Comparison of ENCODE assay signal across 19 mouse cellular contexts in the genomic region with DNA sequence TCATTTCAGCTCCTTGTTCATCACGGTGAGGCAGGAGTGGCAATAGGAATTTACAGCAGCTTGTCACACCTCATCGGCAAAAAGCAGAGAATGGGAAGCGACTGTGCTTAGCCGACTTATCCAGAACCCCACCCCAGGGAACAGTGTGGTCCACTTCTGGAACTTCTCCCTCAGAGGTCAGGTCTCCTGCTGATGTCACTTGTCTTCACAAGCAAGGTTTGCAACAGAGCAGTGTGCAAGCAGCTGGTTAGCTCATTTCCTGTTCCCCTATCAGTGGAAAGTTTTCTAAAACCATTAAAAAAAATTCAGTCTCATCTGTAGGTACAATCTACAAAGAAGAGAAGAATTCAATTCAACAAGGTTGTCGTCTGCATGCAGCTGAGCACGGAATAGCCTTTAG.
DNase-seq lines count a peak whose midpoint lies in the region; TF ChIP-seq lines count a peak whose summit lies in the region.
"Had no signal": no experiment of that assay in that cellular context is flagged by ENCODE, and none has a peak within 500 bp of the region (broad histone marks: within the 10 kb centered on the region; RNA-seq: fewer than 3 reads in every experiment).

No protein-coding gene starts in this region.

- no peak for DNase-seq in gastrocnemius, adult 2 months
- DNase-seq in gastrocnemius, postnatal 10 days = no peak
- peak; percentile 11 for DNase-seq in kidney, postnatal 10 days
- DNase-seq in kidney, adult 11 months = no peak
- peak; percentile 14 for DNase-seq in CH12.LX (ENCODE audit: extremely low read depth)
- DNase-seq in heart, embryonic 10.5 days (ENCODE audit: low spot score) = peak; percentile 67
- DNase-seq in adrenal gland, adult 8-10 months = no peak
- no peak for DNase-seq in cerebellum, adult 9-10 months
- DNase-seq: cerebellum, adult 2 months; kidney, adult 18-20 months; kidney, postnatal 4 days; layer of hippocampus, adult 9-11 months; liver, embryonic 13.5 days; midbrain, embryonic 14.5 days; spleen, adult 18-20 months had no signal

- TF ChIP-seq POLR2A in CH12.LX (IDR thresholded peaks at IDR 0.05; ENCODE audit: low read depth, low read length) = no peak

- H3K9me3 ChIP-seq in CH12.LX (replicated peaks; ENCODE audit: low read length) = no peaks in the 10 kb centered on the region
- no peaks in the 10 kb centered on the region for H3K9me3 ChIP-seq in heart, embryonic 10.5 days
- H3K9me3 ChIP-seq: hindbrain, embryonic 15.5 days; limb, embryonic 12.5 days; liver, embryonic 13.5 days had no signal

- no peaks in the 10 kb centered on the region for H3K36me3 ChIP-seq in CH12.LX (replicated peaks in 1 of 2; ENCODE audit: control insufficient read depth in 1 of 2, insufficient read depth in 1 of 2, low read length in 1 of 2)
- no peaks in the 10 kb centered on the region for H3K36me3 ChIP-seq in heart, embryonic 10.5 days
- H3K36me3 ChIP-seq: hindbrain, embryonic 15.5 days; limb, embryonic 12.5 days; liver, embryonic 13.5 days had no signal

- no peak for TF ChIP-seq RAD21 in CH12.LX (IDR thresholded peaks at IDR 0.05; ENCODE audit: low read depth, low read length)

- intact Hi-C loops in gastrocnemius, adult 2 months (cut with DNase I) = no loop called here

- TF ChIP-seq EP300 in CH12.LX (IDR thresholded peaks at IDR 0.05; ENCODE audit: low read length) = no peak

- 57% methylated on average over 6 of the region's 6 CpGs for WGBS in heart, embryonic 10.5 days

- no peaks in the 10 kb centered on the region for H3K27me3 ChIP-seq in CH12.LX (replicated peaks)
- H3K27me3 ChIP-seq in heart, embryonic 10.5 days (ENCODE audit: insufficient read depth, poor library complexity, severe bottlenecking) = no peaks in the 10 kb centered on the region
- H3K27me3 ChIP-seq: hindbrain, embryonic 15.5 days; limb, embryonic 12.5 days; liver, embryonic 13.5 days; megakaryocyte, embryonic 14.5 days had no signal

- H3K4me3 ChIP-seq in gastrocnemius, adult 2 months = no peak overlapping the region
- no peak overlapping the region for H3K4me3 ChIP-seq in CH12.LX (replicated peaks in 1 of 3; ENCODE audit: low read depth in 2 of 3, low read length in 2 of 3, poor library complexity in 1 of 3)
- H3K4me3 ChIP-seq in heart, embryonic 10.5 days = no peak overlapping the region
- H3K4me3 ChIP-seq: erythroblast, embryonic 14.5 days; hindbrain, embryonic 15.5 days; limb, embryonic 12.5 days; liver, embryonic 13.5 days had no signal

- H3K79me2 ChIP-seq in CH12.LX (replicated peaks; ENCODE audit: control insufficient read depth, extremely low read depth, insufficient read depth, poor library complexity, severe bottlenecking) = no peaks in the 10 kb centered on the region

- dilution Hi-C loops in CH12.LX (cut with MboI; ENCODE audit: extremely low pct_ligation_motif_present, extremely low pct_unique_long_range_greater_than_20kb, low sequenced_read_pairs) = no loop called here

- H3K4me2 ChIP-seq in CH12.LX (ENCODE audit: insufficient read depth, low read depth, poor library complexity, severe bottlenecking) = no peak overlapping the region
- H3K4me2 ChIP-seq: hindbrain, embryonic 15.5 days; limb, embryonic 12.5 days; liver, embryonic 13.5 days had no signal

- H3K4me1 ChIP-seq in CH12.LX (ENCODE audit: control insufficient read depth in 1 of 2, insufficient read depth in 2 of 2) = peaks cover 4 to 12% of the 10 kb centered on the region in 2 experiments; a peak in 3 of 4 replicates
- peaks cover 10% of the 10 kb centered on the region for H3K4me1 ChIP-seq in heart, embryonic 10.5 days
- H3K4me1 ChIP-seq: hindbrain, embryonic 15.5 days; limb, embryonic 12.5 days; liver, embryonic 13.5 days; megakaryocyte, embryonic 14.5 days had no signal

- H3K9ac ChIP-seq in CH12.LX (ENCODE audit: insufficient read depth, low read depth) = no peak overlapping the region
- H3K9ac ChIP-seq: hindbrain, embryonic 15.5 days; limb, embryonic 12.5 days; liver, embryonic 13.5 days had no signal

- H3K27ac ChIP-seq in gastrocnemius, adult 2 months = peak overlapping the region; percentile 59; the same call in 1 of the 2 replicates
- no peak overlapping the region for H3K27ac ChIP-seq in CH12.LX (ENCODE audit: insufficient read depth, low read depth)
- H3K27ac ChIP-seq in heart, embryonic 10.5 days = no peak overlapping the region
- H3K27ac ChIP-seq: hindbrain, embryonic 15.5 days; limb, embryonic 12.5 days; liver, embryonic 13.5 days had no signal

- no peak for TF ChIP-seq CTCF in gastrocnemius, adult 2 months (IDR thresholded peaks at IDR 0.05)
- no peak for TF ChIP-seq CTCF in CH12.LX (conservative IDR thresholded peaks at IDR 0.05 in 1 of 2, IDR thresholded peaks at IDR 0.05 in 1 of 2; ENCODE audit: low read depth in 2 of 2, low read length in 2 of 2)

- in situ Hi-C loops in CH12.LX (cut with MboI; ENCODE audit: low pct_ligation_motif_present, low pct_unique_long_range_greater_than_20kb, low sequenced_read_pairs) = no loop called here

TF ChIP-seq in CH12.LX, 34 proteins besides CTCF, POLR2A, EP300 and RAD21:
- TF ChIP-seq ZMIZ1 (IDR thresholded peaks at IDR 0.05; ENCODE audit: low read depth, low read length) = no peak
- TF ChIP-seq UBTF (IDR thresholded peaks at IDR 0.05; ENCODE audit: low read depth, low read length) = no peak
- no peak for TF ChIP-seq SMC3 (IDR thresholded peaks at IDR 0.05; ENCODE audit: low read depth, low read length)
- no peak for TF ChIP-seq MYC (IDR thresholded peaks at IDR 0.05; ENCODE audit: low read depth, low read length)
- no peak for TF ChIP-seq USF1 (IDR thresholded peaks at IDR 0.05; ENCODE audit: low read depth, low read length)
- no peak for TF ChIP-seq RCOR1 (conservative IDR thresholded peaks at IDR 0.05; ENCODE audit: low read depth, low read length)
- TF ChIP-seq POLR2AphosphoS2 (IDR thresholded peaks at IDR 0.05; ENCODE audit: low read depth, low read length) = no peak
- no peak for TF ChIP-seq MAFK (IDR thresholded peaks at IDR 0.05; ENCODE audit: insufficient replicate concordance, low read length)
- TF ChIP-seq MAX (IDR thresholded peaks at IDR 0.05; ENCODE audit: low read length) = no peak
- TF ChIP-seq USF2 (conservative IDR thresholded peaks at IDR 0.05; ENCODE audit: low read depth, low read length) = no peak

Comparison
In these comparisons a context has a peak if more than half of its experiments do, and no peak if none do; other contexts are left out.
1. DNase-seq: peak in kidney, postnatal 10 days (single experiment), CH12.LX (single experiment) and heart, embryonic 10.5 days (single experiment); none in gastrocnemius, adult 2 months (single experiment), gastrocnemius, postnatal 10 days (single experiment), kidney, adult 11 months (single experiment), adrenal gland, adult 8-10 months (single experiment) and cerebellum, adult 9-10 months (single experiment).